Mouse (Mus musculus) limb, embryonic 11.5 days (tissue): ENCODE measurements at regions not wholly inside any gene's neighbourhood (a gene's known extent, or its start where the extent isn't known, plus 50 kb on each side); places are given as distances from the start of the nearest gene placed in this dataset.
A peak's percentile ranks its signal among the peaks of the same experiment; 100 is the strongest.

Experiments
- ATAC-seq: fragments of 200-750 bp; cut with Nextera tagmentation; 2 replicates; pipeline ENCODE4 v1.8.0; 2017; ENCODE audit warnings: low read depth; ENCODE audit not compliant: insufficient number of reproducible peaks, low FRiP score, low TSS enrichment
- DNase-seq: peaks from one replicate; pipeline ENCODE4 v3.0.0-alpha.2; 2015; ENCODE audit warnings: low spot score
- H3K27ac ChIP-seq: fragments of 300-500 bp; sonication (generic); replicated peaks from 2 replicates; pipeline ENCODE4 v1.5.1; 2014; ENCODE audit warnings: low read depth, mild to moderate bottlenecking, low read length
- H3K27me3 ChIP-seq: fragments of 300-500 bp; sonication (generic); 2 replicates; pipeline ENCODE4 v1.6.1; 2014; ENCODE audit warnings: mild to moderate bottlenecking, low read length, mixed read lengths; ENCODE audit not compliant: control insufficient read depth, insufficient read depth
- H3K36me3 ChIP-seq: fragments of 300-500 bp; sonication (generic); 2 replicates; pipeline ENCODE4 v1.6.1; 2014; ENCODE audit warnings: mild to moderate bottlenecking, low read length, moderate library complexity, mixed read lengths; ENCODE audit not compliant: control insufficient read depth, insufficient read depth
- H3K4me1 ChIP-seq: fragments of 300-500 bp; sonication (generic); 2 replicates; pipeline ENCODE4 v1.6.1; 2014; ENCODE audit warnings: low read length, mixed read lengths; ENCODE audit not compliant: control insufficient read depth, insufficient read depth
- H3K4me2 ChIP-seq: fragments of 300-500 bp; sonication (generic); 2 replicates; pipeline ENCODE4 v1.6.1; 2014; ENCODE audit warnings: low read depth, mild to moderate bottlenecking, moderate library complexity; ENCODE audit not compliant: severe bottlenecking
- H3K4me3 ChIP-seq: fragments of 300-500 bp; sonication (generic); 2 replicates; pipeline ENCODE4 v1.5.1; 2014; ENCODE audit warnings: low read depth, low read length
- H3K9ac ChIP-seq: fragments of 300-500 bp; sonication (generic); 2 replicates; pipeline ENCODE4 v1.6.1; 2014; ENCODE audit warnings: mild to moderate bottlenecking, low read length
- H3K9me3 ChIP-seq: fragments of 300-500 bp; sonication (generic); 2 replicates; pipeline ENCODE4 v1.6.1; 2016; ENCODE audit warnings: low read length; ENCODE audit not compliant: control insufficient read depth
- WGBS: fragments of 180-500 bp; shearing (Covaris S2); extraction: QIAGEN DNeasy Blood & Tissue Kit; methylation state at CpG from one replicate; pipeline ENCODE4 v1.1.7; 2014; 5-methylcytosine and 5-hydroxymethylcytosine counted together

GRCm38 (mm10) chr3:132441226-132441625, 188.4 kb upstream of the Gimd1 start:
- H3K27ac ChIP-seq, result no peak overlapping the region
- ATAC-seq (no peak), DNase-seq (no peak)
- WGBS, result 90% methylated on average over 6 of the region's 6 CpGs
- no peak overlapping the region for H3K9ac ChIP-seq
- H3K4me3 ChIP-seq, result no peak overlapping the region
- H3K27me3 ChIP-seq, result no peaks in the 10 kb centered on the region
- no peaks in the 10 kb centered on the region for H3K36me3 ChIP-seq
- H3K4me1 ChIP-seq, result no peaks in the 10 kb centered on the region
- H3K9me3 ChIP-seq, result no peaks in the 10 kb centered on the region
- H3K4me2 ChIP-seq, result no peak overlapping the region

GRCm38 (mm10) chr3:132453927-132454326, 175.7 kb upstream of the Gimd1 start:
- no peak for DNase-seq
- 73% methylated on average over 4 of the region's 4 CpGs for WGBS
- Histone ChIP-seq H3K4me1 (no peaks in the 10 kb centered on the region), H3K9ac (no peak overlapping the region), H3K27me3 (no peaks in the 10 kb centered on the region), H3K36me3 (no peaks in the 10 kb centered on the region), H3K27ac (no peak overlapping the region), H3K4me2 (no peak overlapping the region), H3K9me3 (no peaks in the 10 kb centered on the region), H3K4me3 (no peak overlapping the region)
- no peak for ATAC-seq

- ATAC-seq, result no peak
These were observed 167.2 kb upstream of the Gimd1 start for GRCm38 (mm10) chr3:132462348-132462959.

GRCm38 (mm10) chr3:132471070-132471469, 158.6 kb upstream of the Gimd1 start:
- 54% methylated on average over 4 of the region's 4 CpGs for WGBS
- Histone ChIP-seq H3K9ac (no peak overlapping the region), H3K27me3 (no peaks in the 10 kb centered on the region), H3K4me2 (no peak overlapping the region), H3K4me3 (no peak overlapping the region), H3K4me1 (no peaks in the 10 kb centered on the region), H3K9me3 (no peaks in the 10 kb centered on the region), H3K36me3 (no peaks in the 10 kb centered on the region), H3K27ac (no peak overlapping the region)
- DNase-seq (no peak), ATAC-seq (no peak)

More at GRCm38 (mm10) chr3:132462348-132462959, 167.2 kb upstream of the Gimd1 start:
- Histone ChIP-seq H3K27ac (no peak overlapping the region), H3K36me3 (no peaks in the 10 kb centered on the region), H3K9me3 (no peaks in the 10 kb centered on the region), H3K4me1 (no peaks in the 10 kb centered on the region), H3K4me2 (no peak overlapping the region), H3K9ac (no peak overlapping the region), H3K4me3 (no peak overlapping the region), H3K27me3 (no peaks in the 10 kb centered on the region)
- DNase-seq, result no peak
- WGBS, result 75% methylated on average over 5 of the region's 5 CpGs

- no peak for ATAC-seq
- Histone ChIP-seq H3K4me1 (no peaks in the 10 kb centered on the region), H3K4me2 (no peak overlapping the region), H3K27ac (no peak overlapping the region), H3K4me3 (no peak overlapping the region), H3K27me3 (no peaks in the 10 kb centered on the region), H3K9ac (no peak overlapping the region), H3K9me3 (no peaks in the 10 kb centered on the region), H3K36me3 (no peaks in the 10 kb centered on the region)
- 88% methylated on average over 5 of the region's 5 CpGs for WGBS
- DNase-seq, result no peak
These were observed 151.9 kb upstream of the Gimd1 start for GRCm38 (mm10) chr3:132477768-132478167.

- no peak overlapping the region for H3K4me2 ChIP-seq
- H3K9ac ChIP-seq, result no peak overlapping the region
- no peak for DNase-seq
- 66% methylated on average over 2 of the region's 2 CpGs for WGBS
- H3K4me1 ChIP-seq, result no peaks in the 10 kb centered on the region
- no peaks in the 10 kb centered on the region for H3K27me3 ChIP-seq
- H3K4me3 ChIP-seq, result no peak overlapping the region
- no peaks in the 10 kb centered on the region for H3K36me3 ChIP-seq
- no peak for ATAC-seq
- H3K9me3 ChIP-seq, result no peaks in the 10 kb centered on the region
- H3K27ac ChIP-seq, result no peak overlapping the region
These were observed 150.3 kb upstream of the Gimd1 start for GRCm38 (mm10) chr3:132479275-132479674.

GRCm38 (mm10) chr3:132484814-132485213, 144.8 kb upstream of the Gimd1 start:
- Histone ChIP-seq H3K4me3 (no peak overlapping the region), H3K4me1 (no peaks in the 10 kb centered on the region), H3K4me2 (no peak overlapping the region), H3K36me3 (no peaks in the 10 kb centered on the region), H3K27ac (no peak overlapping the region), H3K27me3 (no peaks in the 10 kb centered on the region), H3K9ac (no peak overlapping the region), H3K9me3 (no peaks in the 10 kb centered on the region)
- WGBS, result 93% methylated on average over 2 of the region's 2 CpGs
- no peak for DNase-seq
- no peak for ATAC-seq

GRCm38 (mm10) chr3:132485553-132485952, 144.1 kb upstream of the Gimd1 start:
- Histone ChIP-seq H3K4me3 (no peak overlapping the region), H3K9ac (no peak overlapping the region), H3K27me3 (no peaks in the 10 kb centered on the region), H3K4me1 (no peaks in the 10 kb centered on the region), H3K4me2 (no peak overlapping the region), H3K27ac (no peak overlapping the region), H3K9me3 (no peaks in the 10 kb centered on the region), H3K36me3 (no peaks in the 10 kb centered on the region)
- no peak for DNase-seq
- 87% methylated on average over 5 of the region's 5 CpGs for WGBS
- ATAC-seq, result no peak

- ATAC-seq (peak; percentile 77; the same call in 1 of the 2 replicates), DNase-seq (peak; percentile 82)
- Histone ChIP-seq H3K9ac (no peak overlapping the region), H3K36me3 (no peaks in the 10 kb centered on the region), H3K9me3 (no peaks in the 10 kb centered on the region), H3K4me3 (no peak overlapping the region), H3K4me2 (no peak overlapping the region), H3K27me3 (no peaks in the 10 kb centered on the region), H3K27ac (no peak overlapping the region), H3K4me1 (no peaks in the 10 kb centered on the region)
- WGBS, result 19% methylated on average over 4 of the region's 4 CpGs
These were observed 123.5 kb upstream of the Gimd1 start for GRCm38 (mm10) chr3:132506095-132506494.
